Mouse (Mus musculus): ENCODE measurements around the gene Pole4.

- TF ChIP-seq POLR2A (IDR thresholded peaks at IDR 0.05; ENCODE audit: borderline replicate concordance, control insufficient read depth, low read depth, low read length) (no peak), CTCF (IDR thresholded peaks at IDR 0.05; ENCODE audit: control insufficient read depth, insufficient read depth, low read length) (peak; percentile 43)
These were observed 101.5 kb downstream of the Pole4 start for GRCm38 (mm10) chr6:82603665-82604064.
